Comparison of ENCODE assay signal across 7 mouse cellular contexts in genomic region chr10:117893128-117893527, GRCm38 (mm10). TPM values are rescaled to one million over a fixed set of nuclear protein-coding genes. Genes with fewer than 3 reads are reported as not detected.
DNase-seq lines count a peak whose midpoint lies in the region; ATAC-seq and TF ChIP-seq lines count a peak whose summit lies in the region.
"Not testable (repeated sequence)": the region's sequence is repeated elsewhere in the genome, so short reads cannot be mapped to it uniquely, and the experiment has no call there.

No protein-coding gene starts in this region.

- H3K4me2 ChIP-seq in CH12.LX (ENCODE audit: insufficient read depth, low read depth, poor library complexity, severe bottlenecking): peak overlapping the region; percentile 73; the same call in 1 of the 2 replicates

- H3K4me3 ChIP-seq in CH12.LX (replicated peaks in 1 of 3; ENCODE audit: low read depth in 2 of 3, low read length in 2 of 3, poor library complexity in 1 of 3): not testable (repeated sequence)

- peaks cover 9 to 41% of the 10 kb centered on the region in 2 experiments for H3K4me1 ChIP-seq in CH12.LX (ENCODE audit: control insufficient read depth in 1 of 2, insufficient read depth in 2 of 2)

- not testable (repeated sequence) for H3K27me3 ChIP-seq in CH12.LX (replicated peaks)

- H3K27ac ChIP-seq in CH12.LX (ENCODE audit: insufficient read depth, low read depth): not testable (repeated sequence)

- dilution Hi-C loops in CH12.LX (cut with MboI; ENCODE audit: extremely low pct_ligation_motif_present, extremely low pct_unique_long_range_greater_than_20kb, low sequenced_read_pairs): not testable (repeated sequence)

- peak; percentile 85 for ATAC-seq in granulocyte monocyte progenitor cell, adult 5-6 weeks (replicated peaks; ENCODE audit: poor library complexity, severe bottlenecking)
- ATAC-seq in megakaryocyte, adult 5-6 weeks (ENCODE audit: poor library complexity, severe bottlenecking): peak; percentile 72

- peak; percentile 35; the same call in 1 of the 2 replicates for TF ChIP-seq EP300 in CH12.LX (IDR thresholded peaks at IDR 0.05; ENCODE audit: low read length)

- not testable (repeated sequence) for H3K9me3 ChIP-seq in CH12.LX (replicated peaks; ENCODE audit: low read length)

- H3K36me3 ChIP-seq in CH12.LX (replicated peaks in 1 of 2; ENCODE audit: control insufficient read depth in 1 of 2, insufficient read depth in 1 of 2, low read length in 1 of 2): not testable (repeated sequence)

- not testable (repeated sequence) for H3K9ac ChIP-seq in CH12.LX (ENCODE audit: insufficient read depth, low read depth)

- not testable (repeated sequence) for TF ChIP-seq POLR2A in CH12.LX (IDR thresholded peaks at IDR 0.05; ENCODE audit: low read depth, low read length)

- not testable (repeated sequence) for TF ChIP-seq RAD21 in CH12.LX (IDR thresholded peaks at IDR 0.05; ENCODE audit: low read depth, low read length)

- peak; percentile 65 to 69 for DNase-seq in B cell, adult 2 months
- DNase-seq in CH12.LX (ENCODE audit: extremely low read depth): not testable (repeated sequence)
- peak; percentile 49 for DNase-seq in R1 (ENCODE audit: low read depth, low spot score)
- DNase-seq in spleen, adult 12 weeks (ENCODE audit: low spot score): peak; percentile 19
- DNase-seq in spleen, postnatal 36 days (ENCODE audit: low spot score in 2 of 2): peak; percentile 68 to 72

- H3K79me2 ChIP-seq in CH12.LX (replicated peaks; ENCODE audit: control insufficient read depth, extremely low read depth, insufficient read depth, poor library complexity, severe bottlenecking): not testable (repeated sequence)

- in situ Hi-C loops in CH12.LX (cut with MboI; ENCODE audit: low pct_ligation_motif_present, low pct_unique_long_range_greater_than_20kb, low sequenced_read_pairs): not testable (repeated sequence)

- TF ChIP-seq CTCF in CH12.LX (conservative IDR thresholded peaks at IDR 0.05 in 1 of 2, IDR thresholded peaks at IDR 0.05 in 1 of 2; ENCODE audit: low read depth in 2 of 2, low read length in 2 of 2): not testable (repeated sequence)

TF ChIP-seq in CH12.LX, 34 proteins besides CTCF, POLR2A, EP300 and RAD21:
- TF ChIP-seq BHLHE40 (IDR thresholded peaks at IDR 0.05; ENCODE audit: low read depth, low read length) (peak; percentile 56), ELF1 (IDR thresholded peaks at IDR 0.05; ENCODE audit: low read depth, low read length) (peak; percentile 66)

RNA-seq across cellular contexts. Expression of gene Rap1b, which starts 47.3 kb away (rescaled TPM):
- total RNA-seq in CH12.LX (2012; rRNA removed): 37.0 and 49.8 TPM in 2 replicates
- 205 and 225 TPM in 2 replicates for total RNA-seq in CH12.LX (2014; rRNA removed)
- 186 and 214 TPM in 2 replicates for polyA plus RNA-seq in CH12.LX (2012; ENCODE audit: insufficient read length, low read depth)
- 124 and 127 TPM in 2 replicates for total RNA-seq in granulocyte monocyte progenitor cell, adult 5-6 weeks (2014; fragmentation: Nextera tagmentation)
- 92.3 and 107 TPM in 2 replicates for total RNA-seq in granulocyte monocyte progenitor cell, adult 5-6 weeks (2017)
- total RNA-seq in megakaryocyte, adult 5-6 weeks (2015): 448 and 514 TPM in 2 replicates
- 174 and 218 TPM in 2 replicates for total RNA-seq in megakaryocyte, adult 5-6 weeks (2017)
